Mouse (Mus musculus): Measurements from ENCODE around the gene Cables2. TPM values are rescaled to one million over a fixed set of nuclear protein-coding genes. Genes with fewer than 3 reads are reported as not detected.

Gene Cables2
- total RNA-seq, 4 experiments from 2014 or later: 30.1 to 32.9 (median 31.7) TPM

DNA sequence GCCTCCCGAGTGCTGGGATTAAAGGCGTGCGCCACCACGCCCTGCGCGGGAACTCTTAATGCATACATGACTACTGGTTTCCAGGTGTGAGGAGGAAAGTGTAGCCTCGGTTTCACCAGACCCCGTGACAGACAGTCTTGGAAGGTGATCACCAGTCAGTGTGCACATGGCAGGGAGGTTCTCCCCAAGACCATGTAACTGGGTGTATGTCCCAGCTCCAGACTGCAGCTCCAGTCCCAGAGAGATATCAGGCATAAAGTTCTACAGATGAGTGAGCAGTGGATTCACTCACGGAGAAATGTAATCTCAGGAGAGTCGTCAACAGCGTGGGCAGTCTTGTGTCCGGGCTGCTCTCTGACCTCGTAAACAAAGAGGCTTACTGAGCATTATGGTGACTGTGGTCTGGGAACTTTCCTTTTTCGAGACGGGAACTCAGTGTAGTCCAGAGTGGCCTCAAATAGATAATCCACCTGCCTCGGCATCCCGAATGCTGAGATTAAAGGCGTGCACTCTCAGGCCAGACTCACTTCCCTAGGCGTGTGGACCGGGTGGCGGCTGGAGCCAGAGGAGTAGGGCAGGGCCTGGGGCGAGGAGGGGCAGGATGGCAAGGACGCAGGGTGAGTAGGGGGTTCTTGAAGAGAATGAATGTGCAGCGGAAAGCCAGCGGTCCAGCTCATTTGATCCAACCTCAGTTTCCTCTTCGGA, 16.8 kb downstream of the Cables2 start:
- DNase-seq (ENCODE audit: low spot score in 2 of 2): no peak

- no peak for DNase-seq (ENCODE audit: low spot score in 2 of 2)
Measured at GRCm38 (mm10) chr2:180255701-180256100, 17.6 kb downstream of the Cables2 start.

GRCm38 (mm10) chr2:180254436-180255209, 18.7 kb downstream of the Cables2 start:
- DNase-seq (ENCODE audit: low spot score in 2 of 2): no peak

- DNase-seq (ENCODE audit: low spot score in 2 of 2): no peak
Measured at GRCm38 (mm10) chr2:180251838-180252237, 21.5 kb downstream of the Cables2 start.

- peak in 1 of 2 experiments; percentile 74 for DNase-seq (ENCODE audit: low spot score in 2 of 2)
Measured at GRCm38 (mm10) chr2:180250930-180251611, 22.2 kb downstream of the Cables2 start.

GRCm38 (mm10) chr2:180248947-180249660, 24.2 kb downstream of the Cables2 start:
- DNase-seq (ENCODE audit: low spot score in 2 of 2): no peak

- no peak for DNase-seq (ENCODE audit: low spot score in 2 of 2)
Measured at GRCm38 (mm10) chr2:180247916-180248315, 25.4 kb downstream of the Cables2 start.

- no peak for DNase-seq (ENCODE audit: low spot score in 2 of 2)
Measured at GRCm38 (mm10) chr2:180243108-180243507, 30.2 kb downstream of the Cables2 start.

DNA sequence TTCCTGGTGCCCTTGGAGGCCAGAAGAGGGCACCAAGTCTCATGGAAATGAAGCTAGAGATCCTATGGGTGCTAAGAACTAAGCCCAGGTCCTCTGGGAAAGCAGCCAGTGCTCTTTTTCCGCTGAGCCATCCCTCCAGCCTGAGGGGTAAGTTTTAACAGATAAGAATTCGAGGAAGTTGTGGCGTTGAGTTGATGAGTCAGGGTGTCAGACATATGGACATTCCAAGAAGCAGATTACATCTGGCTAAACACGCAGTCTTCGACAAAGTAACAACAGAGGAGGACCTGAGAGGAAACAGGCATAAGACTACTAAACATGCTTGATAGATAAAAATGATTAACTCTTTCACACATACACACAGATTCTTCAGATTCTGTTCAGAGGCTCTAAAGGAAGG, 34.7 kb downstream of the Cables2 start:
- no peak for DNase-seq (ENCODE audit: low spot score in 2 of 2)

DNA sequence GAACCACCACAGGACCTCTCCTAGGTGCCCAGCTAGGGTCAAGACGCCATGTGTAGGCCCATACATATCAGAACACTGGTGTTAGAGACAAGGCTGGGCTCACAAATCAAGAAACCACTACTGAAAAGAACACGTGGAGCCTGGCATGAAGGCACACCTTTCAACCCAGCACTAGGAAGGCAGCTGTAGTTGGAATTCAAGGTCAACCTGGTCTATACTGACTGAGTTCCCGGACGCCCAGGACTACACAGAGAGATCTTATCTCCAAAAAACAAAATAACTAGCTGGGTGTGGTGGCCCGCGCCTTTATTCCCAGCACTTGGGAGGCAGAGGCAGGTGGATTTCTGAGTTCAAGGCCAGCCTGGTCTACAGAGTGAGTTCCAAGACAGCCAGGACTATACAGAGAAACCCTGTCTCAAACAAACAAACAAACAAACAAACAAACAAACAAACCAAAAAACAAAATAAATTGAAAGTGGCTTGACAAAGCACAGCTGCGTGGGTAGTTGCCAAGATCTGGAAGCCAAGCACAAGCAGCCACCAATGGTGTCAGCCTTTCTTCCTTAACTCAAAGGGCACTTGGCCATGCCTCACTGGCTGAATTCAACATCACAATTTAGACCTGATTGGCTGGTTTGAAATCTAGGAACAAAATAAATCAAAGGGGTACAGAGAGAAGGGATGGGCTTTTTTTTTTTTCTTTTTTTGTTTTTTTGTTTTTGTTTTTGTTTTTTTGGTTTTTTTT, 35.5 kb downstream of the Cables2 start:
- no peak for DNase-seq (ENCODE audit: low spot score in 2 of 2)

DNA sequence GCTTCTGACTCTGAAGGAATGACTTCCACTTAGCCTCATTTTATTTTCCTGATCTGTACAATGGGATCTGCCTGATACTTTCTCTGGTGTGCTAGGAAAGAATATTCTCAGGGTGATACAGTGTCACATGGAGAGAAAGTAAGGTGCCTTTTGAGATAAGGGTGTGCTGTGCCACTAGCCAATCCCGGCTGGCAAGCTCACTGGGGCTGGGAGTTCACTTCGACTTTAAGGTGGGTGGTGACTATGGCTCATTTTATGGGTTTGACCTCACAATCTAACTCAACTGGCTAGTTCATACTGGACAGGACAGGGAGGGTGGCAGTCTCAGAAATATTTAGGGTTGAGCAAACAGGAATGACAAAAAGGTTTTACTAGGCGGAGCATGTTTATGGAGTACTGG, 36.4 kb downstream of the Cables2 start:
- no peak for DNase-seq (ENCODE audit: low spot score in 2 of 2)

DNA sequence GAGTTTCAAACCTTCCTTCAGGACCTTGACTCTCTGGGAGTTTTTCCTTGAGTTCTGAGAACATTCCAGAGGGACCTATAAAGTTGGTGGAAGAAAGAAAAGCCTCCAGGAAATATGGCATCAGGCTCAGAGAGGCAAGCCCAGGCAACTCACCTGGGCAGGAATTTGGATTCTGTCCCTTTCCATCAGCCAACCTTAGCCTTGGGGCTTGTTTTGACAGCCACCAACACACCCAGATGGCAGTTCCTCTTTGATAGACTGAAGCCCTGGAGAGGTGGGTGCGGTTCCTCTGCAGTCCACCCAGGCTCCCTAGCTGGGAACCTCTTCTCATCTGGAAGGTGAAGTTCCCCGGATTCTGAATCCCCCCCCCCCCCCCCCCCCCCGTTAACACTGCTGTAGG, 36.8 kb downstream of the Cables2 start:
- no peak for DNase-seq (ENCODE audit: low spot score in 2 of 2)

- DNase-seq (ENCODE audit: low spot score in 2 of 2): no peak
Measured at GRCm38 (mm10) chr2:180235788-180236187, 37.5 kb downstream of the Cables2 start.

- DNase-seq (ENCODE audit: low spot score in 2 of 2): no peak
Measured at GRCm38 (mm10) chr2:180234980-180235379, 38.3 kb downstream of the Cables2 start.

- no peak for DNase-seq (ENCODE audit: low spot score in 2 of 2)
Measured at GRCm38 (mm10) chr2:180234353-180234752, 38.9 kb downstream of the Cables2 start.

GRCm38 (mm10) chr2:180233101-180233904, 40.0 kb downstream of the Cables2 start:
- DNase-seq (ENCODE audit: low spot score in 2 of 2): no peak

GRCm38 (mm10) chr2:180230482-180230881, 42.8 kb downstream of the Cables2 start:
- DNase-seq (ENCODE audit: low spot score in 2 of 2): no peak

DNA sequence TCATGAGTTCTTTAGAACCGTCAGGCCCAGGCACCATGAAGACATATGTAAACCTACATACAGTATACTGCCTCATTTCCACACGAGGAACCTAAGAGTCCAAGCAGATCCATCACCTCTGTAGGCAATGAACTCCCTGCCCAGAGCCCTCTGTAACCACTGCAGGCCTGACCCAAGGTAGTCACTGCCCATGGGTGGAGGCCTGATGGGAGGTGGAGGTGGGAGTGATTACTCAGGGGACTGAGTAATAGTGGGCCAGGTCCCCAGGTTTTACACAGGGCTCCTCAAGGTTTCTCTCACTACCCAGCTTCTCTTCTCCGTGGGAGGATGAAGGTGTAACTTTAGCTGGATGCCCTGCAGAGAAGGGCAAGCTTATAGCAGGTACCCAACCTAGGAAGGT, 44.2 kb downstream of the Cables2 start:
- DNase-seq (ENCODE audit: low spot score in 2 of 2): no peak

DNA sequence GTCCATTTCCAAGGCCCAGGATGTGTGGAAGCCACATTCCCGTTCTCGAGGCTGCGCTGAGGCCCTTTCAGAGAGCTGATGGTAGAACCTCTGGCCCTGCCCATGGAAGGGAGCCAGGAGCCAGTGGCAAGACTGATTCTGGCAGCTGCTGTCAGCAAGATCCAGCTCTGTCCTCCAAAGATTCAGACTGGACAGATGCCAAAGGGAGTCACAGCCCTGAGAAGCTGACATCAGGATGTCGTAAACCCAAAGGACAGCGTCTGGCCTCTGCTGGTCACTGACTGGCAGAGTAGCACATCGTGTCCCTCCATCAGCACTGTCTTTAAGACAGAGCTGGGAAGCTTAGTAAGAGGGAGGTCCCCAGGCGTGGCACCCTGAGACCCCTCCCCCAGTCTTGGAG, 44.7 kb downstream of the Cables2 start:
- DNase-seq (ENCODE audit: low spot score in 2 of 2): no peak

DNA sequence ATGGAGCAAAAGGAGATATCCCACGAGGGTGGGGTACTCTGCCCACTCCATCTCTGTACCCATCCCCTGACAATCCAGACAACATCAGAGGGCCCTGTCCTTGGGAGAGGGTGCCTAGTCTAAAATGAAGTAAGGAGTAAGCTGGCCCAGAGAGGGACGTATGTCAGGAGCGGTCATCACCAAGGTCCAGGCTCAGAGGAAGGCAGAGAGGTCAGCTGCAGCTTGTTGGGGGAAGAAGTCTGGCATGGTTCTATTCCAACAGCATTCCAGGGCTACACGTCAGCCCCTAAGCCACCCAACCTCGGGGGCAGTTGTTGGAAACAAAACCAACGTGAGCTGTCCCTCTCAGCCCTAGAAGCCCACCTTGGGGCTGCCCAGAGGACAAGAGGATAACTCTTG, 45.2 kb downstream of the Cables2 start:
- DNase-seq (ENCODE audit: low spot score in 2 of 2): no peak
